Mouse (Mus musculus) G1E (cell line): Measurements from ENCODE around the gene Mroh2a. TPM values are rescaled to one million over a fixed set of nuclear protein-coding genes. Genes with fewer than 3 reads are reported as not detected.

Experiments
- ATAC-seq: 2 replicates; pipeline ENCODE4 v1.8.0; 2016; ENCODE audit warnings: mild to moderate bottlenecking; ENCODE audit not compliant: insufficient number of reproducible peaks, poor library complexity, low FRiP score, severe bottlenecking; ENCODE audit errors: extremely low read depth
- DNase-seq: peaks from one replicate; pipeline ENCODE4 v3.0.0; 2012; ENCODE audit warnings: low spot score
- H3K27me3 ChIP-seq: 2 replicates; pipeline ENCODE4 v1.6.1; 2012; ENCODE audit warnings: mild to moderate bottlenecking, low read length, inconsistent platforms; ENCODE audit not compliant: insufficient read depth
- H3K36me3 ChIP-seq: replicated peaks from 2 replicates; pipeline ENCODE3; 2012; ENCODE audit warnings: mild to moderate bottlenecking, inconsistent platforms
- H3K4me1 ChIP-seq: 2 replicates; pipeline ENCODE4 v1.6.1; 2012; ENCODE audit warnings: low read depth, low read length, inconsistent platforms, mixed read lengths; ENCODE audit not compliant: insufficient read depth
- H3K4me3 ChIP-seq: 2 replicates; pipeline ENCODE4 v1.5.1; 2012; ENCODE audit warnings: low read depth, mild to moderate bottlenecking, inconsistent platforms, low read length, moderate library complexity, mixed read lengths
- H3K9me3 ChIP-seq: replicated peaks from 2 replicates; pipeline ENCODE4 v1.6.1; 2012; ENCODE audit warnings: inconsistent platforms
- CTCF ChIP-seq: IDR thresholded peaks from 2 replicates; pipeline ENCODE4 v1.5.1; 2012; ENCODE audit warnings: low read depth, low read length, inconsistent platforms, mixed read lengths
- GATA1 ChIP-seq: IDR thresholded peaks from 2 replicates; pipeline ENCODE4 v1.6.1; 2012; ENCODE audit warnings: borderline replicate concordance, low read length, inconsistent platforms, mixed read lengths
- GATA2 ChIP-seq: IDR thresholded peaks from 2 replicates; pipeline ENCODE4 v1.6.1; 2012; ENCODE audit warnings: low read depth, low read length, inconsistent platforms, borderline replicate concordance
- POLR2AphosphoS5 ChIP-seq: IDR thresholded peaks from 2 replicates; pipeline ENCODE4 v1.6.1; 2012; ENCODE audit warnings: low read depth, low read length, inconsistent platforms; ENCODE audit not compliant: insufficient replicate concordance
- TAL1 ChIP-seq: conservative IDR thresholded peaks from 2 replicates; pipeline ENCODE4 v1.6.1; 2012; ENCODE audit warnings: low read depth, low read length, inconsistent platforms, mixed read lengths
- polyA plus RNA-seq: library from polyadenylated mRNA; stranded (reverse); fragments of >175 nt; gene quantifications from 2 replicates; pipeline ENCODE4 v1.2.3, GENCODE M21; 2012
- total RNA-seq, 2 experiments: library from RNA; stranded (forward) in 1 of 2; stranded (reverse) in 1 of 2; fragments of 200-1000 nt in 1 of 2; fragments of >200 nt in 1 of 2; fragmentation: Nextera tagmentation in 1 of 2; gene quantifications; 2 replicates each; pipeline ENCODE4 v1.2.3; 2014 to 2017

Gene Mroh2a
- total and polyA plus RNA-seq, 3 experiments, result 0.49 TPM; not detected in 2

GRCm38 (mm10) chr1:88240072-88240471 lies 13.3 kb downstream of the Mroh2a start:
- Histone ChIP-seq H3K4me3 (no peak overlapping the region), H3K36me3 (no peaks in the 10 kb centered on the region), H3K27me3 (peaks cover 8% of the 10 kb centered on the region; the same call in 1 of the 2 replicates), H3K9me3 (peaks cover 5% of the 10 kb centered on the region; the same call in 1 of the 2 replicates), H3K4me1 (no peaks in the 10 kb centered on the region)
- ATAC-seq (no peak), DNase-seq (no peak)
- TF ChIP-seq GATA1 (no peak), POLR2AphosphoS5 (no peak), CTCF (no peak), GATA2 (no peak)

- TF ChIP-seq GATA1 (no peak), POLR2AphosphoS5 (no peak), CTCF (no peak), GATA2 (no peak)
- Histone ChIP-seq H3K36me3 (no peaks in the 10 kb centered on the region), H3K27me3 (peaks cover 6% of the 10 kb centered on the region), H3K9me3 (peaks cover 5% of the 10 kb centered on the region; the same call in 1 of the 2 replicates), H3K4me3 (no peak overlapping the region), H3K4me1 (no peaks in the 10 kb centered on the region)
- DNase-seq (no peak), ATAC-seq (no peak)
Measured at GRCm38 (mm10) chr1:88240579-88240978, 13.8 kb downstream of the Mroh2a start.

GRCm38 (mm10) chr1:88243861-88244260 lies 17.1 kb downstream of the Mroh2a start:
- H3K27me3 ChIP-seq, result peaks cover 9% of the 10 kb centered on the region
- no peak for ATAC-seq

GRCm38 (mm10) chr1:88245881-88246280 lies 19.1 kb downstream of the Mroh2a start:
- DNase-seq (no peak), ATAC-seq (no peak)
- H3K36me3 ChIP-seq, result no peaks in the 10 kb centered on the region
- peaks cover 2% of the 10 kb centered on the region; the same call in 1 of the 2 replicates for H3K9me3 ChIP-seq
- no peaks in the 10 kb centered on the region for H3K4me1 ChIP-seq
- H3K4me3 ChIP-seq, result no peak overlapping the region
- peaks cover 17% of the 10 kb centered on the region for H3K27me3 ChIP-seq
- TF ChIP-seq GATA1, result no peak
- no peak for TF ChIP-seq CTCF
- TF ChIP-seq GATA2, result no peak
- no peak for TF ChIP-seq POLR2AphosphoS5
- TF ChIP-seq TAL1, result no peak

More at GRCm38 (mm10) chr1:88243861-88244260, 17.1 kb downstream of the Mroh2a start:
- no peak overlapping the region for H3K4me3 ChIP-seq
- H3K9me3 ChIP-seq, result peaks cover 2% of the 10 kb centered on the region; the same call in 1 of the 2 replicates
- DNase-seq, result no peak
- no peaks in the 10 kb centered on the region for H3K4me1 ChIP-seq
- H3K36me3 ChIP-seq, result no peaks in the 10 kb centered on the region
- TF ChIP-seq TAL1, result no peak
- TF ChIP-seq POLR2AphosphoS5, result no peak
- TF ChIP-seq GATA1, result no peak
- no peak for TF ChIP-seq CTCF
- TF ChIP-seq GATA2, result no peak

- peaks cover 2% of the 10 kb centered on the region; the same call in 1 of the 2 replicates for H3K9me3 ChIP-seq
- DNase-seq (no peak), ATAC-seq (no peak)
- no peak for TF ChIP-seq POLR2AphosphoS5
- no peaks in the 10 kb centered on the region for H3K36me3 ChIP-seq
- no peak overlapping the region for H3K4me3 ChIP-seq
- peaks cover 22% of the 10 kb centered on the region for H3K27me3 ChIP-seq
- H3K4me1 ChIP-seq, result no peaks in the 10 kb centered on the region
Measured at GRCm38 (mm10) chr1:88246386-88246785, 19.6 kb downstream of the Mroh2a start.

GRCm38 (mm10) chr1:88247660-88248059 lies 20.9 kb downstream of the Mroh2a start:
- DNase-seq (no peak), ATAC-seq (no peak)
- peaks cover 2% of the 10 kb centered on the region; the same call in 1 of the 2 replicates for H3K9me3 ChIP-seq
- peaks cover 28% of the 10 kb centered on the region for H3K27me3 ChIP-seq
- H3K4me1 ChIP-seq, result no peaks in the 10 kb centered on the region
- TF ChIP-seq GATA1 (no peak), TAL1 (no peak), GATA2 (no peak), POLR2AphosphoS5 (no peak), CTCF (no peak)
- H3K4me3 ChIP-seq, result no peak overlapping the region
- H3K36me3 ChIP-seq, result no peaks in the 10 kb centered on the region
